Mouse (Mus musculus) liver, adult 2 months (tissue): ENCODE data around the gene Jund. TPM values are rescaled to one million over a fixed set of nuclear protein-coding genes. Genes with fewer than 3 reads are reported as not detected.

Experiments
- DNase-seq: peaks from one replicate; pipeline ENCODE4 v3.0.0-alpha.2; 2011; ENCODE audit warnings: low read depth, low spot score; ENCODE audit errors: extremely low read depth
- H3K27ac ChIP-seq: fragments of 200-500 bp; replicated peaks from 2 replicates; pipeline ENCODE4 v1.5.1; 2012; ENCODE audit warnings: low read depth, mild to moderate bottlenecking, control low read depth, inconsistent platforms, low read length; ENCODE audit not compliant: insufficient read depth
- H3K27me3 ChIP-seq: fragments of 200-500 bp; 2 replicates; pipeline ENCODE4 v1.6.1; 2012; ENCODE audit warnings: mild to moderate bottlenecking, moderate library complexity, low read length, inconsistent platforms; ENCODE audit not compliant: control insufficient read depth, insufficient read depth
- H3K36me3 ChIP-seq: fragments of 200-500 bp; 2 replicates; pipeline ENCODE4 v1.6.1; 2012; ENCODE audit warnings: low read length, inconsistent platforms; ENCODE audit not compliant: control insufficient read depth, insufficient read depth
- H3K4me1 ChIP-seq: fragments of 200-500 bp; 2 replicates; pipeline ENCODE4 v1.6.1; 2011; ENCODE audit warnings: low read length; ENCODE audit not compliant: control insufficient read depth, insufficient read depth
- H3K4me3 ChIP-seq: fragments of 200-500 bp; 2 replicates; pipeline ENCODE4 v1.5.1; 2011; ENCODE audit warnings: low read depth, mild to moderate bottlenecking, control low read depth, low read length, moderate library complexity; ENCODE audit not compliant: insufficient read depth
- H3K79me2 ChIP-seq: fragments of 200-500 bp; 2 replicates; pipeline ENCODE4 v1.6.1; 2012; ENCODE audit warnings: inconsistent platforms, mild to moderate bottlenecking, low read length, moderate library complexity; ENCODE audit not compliant: control insufficient read depth, insufficient read depth
- H3K9ac ChIP-seq: fragments of 200-500 bp; 2 replicates; pipeline ENCODE4 v1.6.1; 2012; ENCODE audit warnings: low read depth, mild to moderate bottlenecking, control low read depth, inconsistent platforms, low read length
- CTCF ChIP-seq: fragments of 200-500 bp; IDR thresholded peaks from 2 replicates; pipeline ENCODE4 v1.5.1; 2011; ENCODE audit warnings: low read depth, low read length, control low read depth
- POLR2A ChIP-seq: fragments of 200-500 bp; IDR thresholded peaks from 2 replicates; pipeline ENCODE4 v1.6.1; 2011; ENCODE audit warnings: low read length, control low read depth; ENCODE audit not compliant: insufficient read depth; ENCODE audit errors: extremely low read depth
- WGBS: fragments of 180-500 bp; shearing (Covaris S2); methylation state at CpG from one replicate; pipeline ENCODE4 v1.1.7; 2018; 5-methylcytosine and 5-hydroxymethylcytosine counted together
- polyA plus RNA-seq: library from polyadenylated mRNA; depleted of rRNA; stranded (reverse); fragments of >200 nt; gene quantifications from 2 replicates; pipeline ENCODE4 v1.2.3, GENCODE M21; 2012
- total RNA-seq: library from RNA; depleted of rRNA; stranded (reverse); fragments of >200 nt; gene quantifications from 2 replicates; pipeline ENCODE4 v1.2.3, GENCODE M21; 2014

Gene Jund
- total and polyA plus RNA-seq, 2 experiments, result 26.6 to 120 TPM

DNA sequence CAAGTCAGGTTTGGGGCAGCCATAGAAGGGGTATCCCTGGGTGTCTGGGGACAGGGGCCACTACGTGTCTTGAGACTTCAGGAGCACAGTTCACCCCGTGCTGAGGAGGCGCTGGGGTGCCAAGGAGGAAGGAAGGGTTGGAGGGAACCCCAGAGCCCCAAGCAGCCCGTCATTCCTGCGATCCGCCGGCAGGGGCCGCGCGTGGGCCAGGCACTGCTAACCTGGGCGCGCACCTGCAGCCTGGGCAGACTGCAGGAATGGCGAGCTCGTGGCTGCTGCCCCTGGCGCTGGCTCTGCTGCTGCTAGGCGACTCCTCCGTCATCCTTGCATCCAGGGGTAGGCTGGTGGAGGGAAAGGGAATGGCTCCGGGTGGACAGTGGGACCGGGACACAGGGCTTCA is 19.5 kb downstream of the Jund start, which contains the start of gene Gm3336:
Gm3336 (plus strand) TSS at position 247 of the 400 bp plus-strand sequence.
- Histone ChIP-seq H3K4me3 (no peak within 1 kb of the TSS), H3K9ac (peak within 1 kb of the TSS; percentile 40), H3K79me2 (peaks cover 9% of the 10 kb centered on the region; the same call in 1 of the 2 replicates), H3K27ac (no peak within 1 kb of the TSS), H3K36me3 (no peaks in the 10 kb centered on the region), H3K27me3 (no peaks in the 10 kb centered on the region), H3K4me1 (peaks cover 16% of the 10 kb centered on the region)
- DNase-seq, result no peak
- peak; percentile 90 for TF ChIP-seq CTCF
- TF ChIP-seq POLR2A, result peak; percentile 51; the same call in 1 of the 2 replicates
- WGBS, result 4% methylated on average over 19 of the region's 19 CpGs

DNA sequence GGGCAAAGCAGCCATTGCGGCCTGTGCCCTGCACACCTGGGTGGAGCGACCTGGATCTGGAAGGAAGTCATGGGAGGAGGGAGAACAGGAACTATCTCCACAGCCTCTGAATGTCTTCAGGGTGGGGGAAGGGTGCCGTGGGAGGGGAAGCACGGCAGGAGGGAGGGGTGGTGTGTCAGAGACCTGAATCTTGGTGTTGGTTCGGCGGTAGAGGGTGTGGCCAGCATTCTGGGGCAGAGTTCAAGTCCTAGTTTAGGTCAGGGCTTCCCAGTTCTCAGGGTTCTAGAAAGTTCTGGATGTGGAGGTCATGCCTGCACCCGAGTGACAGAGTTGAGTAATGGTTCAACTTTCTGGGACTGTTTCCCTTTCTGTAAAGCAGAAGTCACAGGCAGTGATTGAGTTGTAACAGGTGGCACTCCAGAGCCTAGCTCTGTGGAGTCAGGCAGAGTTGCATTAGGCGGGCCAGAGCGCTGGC is 21.1 kb downstream of the Jund start:
- 25% methylated on average over 9 of the region's 9 CpGs for WGBS
- TF ChIP-seq POLR2A (no peak), CTCF (no peak)
- Histone ChIP-seq H3K27ac (peak overlapping the region; percentile 65), H3K79me2 (peaks cover 9% of the 10 kb centered on the region; the same call in 1 of the 2 replicates), H3K9ac (no peak overlapping the region), H3K4me1 (peaks cover 21% of the 10 kb centered on the region), H3K36me3 (no peaks in the 10 kb centered on the region), H3K4me3 (no peak overlapping the region), H3K27me3 (no peaks in the 10 kb centered on the region)
- peak; percentile 95 for DNase-seq

DNA sequence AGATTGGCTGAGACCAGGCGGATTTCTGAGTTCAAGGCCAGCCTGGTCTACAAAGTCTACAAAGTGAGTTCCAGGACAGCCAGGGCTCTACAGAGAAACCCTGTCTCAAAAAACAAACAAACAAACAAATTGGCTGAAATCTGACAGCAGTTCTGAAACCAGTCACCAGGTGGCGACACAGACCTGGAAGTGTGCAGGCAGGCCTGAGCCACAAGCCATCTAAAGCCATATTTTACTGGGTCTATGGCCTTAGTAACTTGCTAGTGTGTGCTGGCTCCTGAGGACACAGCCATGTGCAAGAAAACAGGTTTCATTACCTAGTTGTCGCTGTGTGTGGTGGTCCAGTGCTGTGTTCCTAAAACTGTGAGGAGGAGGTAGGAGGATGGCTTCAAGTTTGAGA is 22.0 kb downstream of the Jund start:
- peak overlapping the region; percentile 65 for H3K27ac ChIP-seq
- peak; percentile 82 for DNase-seq
- 2% methylated on average over 3 of the region's 3 CpGs for WGBS
- peaks cover 9% of the 10 kb centered on the region; the same call in 1 of the 2 replicates for H3K79me2 ChIP-seq
- TF ChIP-seq CTCF, result peak; percentile 97
- no peak for TF ChIP-seq POLR2A
- peaks cover 23% of the 10 kb centered on the region for H3K4me1 ChIP-seq
- H3K27me3 ChIP-seq, result no peaks in the 10 kb centered on the region
- H3K9ac ChIP-seq, result peak overlapping the region; percentile 50
- H3K4me3 ChIP-seq, result no peak overlapping the region
- H3K36me3 ChIP-seq, result no peaks in the 10 kb centered on the region

DNA sequence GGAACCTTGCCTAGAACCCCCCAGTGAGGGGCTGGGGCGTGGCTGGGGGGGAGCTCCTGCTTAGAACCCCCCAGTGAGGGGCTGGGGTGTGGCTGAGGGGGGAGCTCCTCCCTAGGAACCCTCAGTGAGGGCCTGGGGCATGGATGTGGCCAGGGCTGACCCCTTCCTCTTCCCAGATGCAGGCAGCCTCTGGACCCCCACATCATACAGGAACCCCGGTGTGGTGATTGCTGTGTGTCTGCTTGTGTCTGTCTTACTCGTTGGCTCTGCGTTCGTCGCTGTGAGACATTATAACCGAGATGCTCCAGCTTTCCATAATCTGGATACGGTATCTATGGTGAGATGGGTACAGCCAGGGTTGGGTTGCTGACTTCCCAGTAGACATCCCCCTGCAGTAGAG is 22.9 kb downstream of the Jund start:
- DNase-seq, result no peak

DNA sequence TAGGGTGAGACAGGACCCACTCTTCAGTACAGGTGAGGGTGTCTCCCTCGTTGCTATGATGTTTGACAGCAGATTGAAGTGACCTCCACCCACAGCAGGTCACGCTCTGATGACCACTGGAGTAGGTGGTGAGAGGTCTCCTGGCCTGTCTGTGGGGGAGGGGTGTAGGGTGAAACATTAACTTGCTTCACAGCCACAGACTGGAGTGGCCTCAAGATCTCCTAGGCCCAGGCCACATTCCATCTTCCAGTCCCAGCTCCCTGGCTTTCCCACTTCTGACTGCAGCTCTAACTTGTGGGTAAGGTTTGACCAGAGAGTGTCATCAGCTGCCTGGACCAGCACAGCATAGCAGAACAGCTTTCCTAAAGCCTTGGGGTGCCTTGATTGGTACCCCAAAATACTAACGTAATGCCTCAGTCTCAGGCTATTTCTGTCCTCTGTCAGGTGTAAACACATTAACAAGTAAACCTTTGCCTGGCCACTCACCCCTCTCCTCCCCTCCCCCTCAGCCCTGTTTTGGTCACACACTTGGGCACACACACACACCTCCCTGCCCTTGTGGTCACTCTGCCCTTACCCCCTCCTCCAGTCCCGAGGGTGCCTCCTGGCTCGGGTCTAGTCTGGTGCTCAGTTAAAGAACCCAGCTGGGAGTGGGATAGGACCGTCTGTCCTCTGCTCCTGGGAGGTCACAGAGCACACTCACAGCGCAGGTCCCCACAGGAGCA is 24.9 kb downstream of the Jund start, which contains the start of gene Pde4c:
Pde4c (plus strand) TSS at position 235 of the 725 bp plus-strand sequence.
- Histone ChIP-seq H3K9ac (peak within 1 kb of the TSS; percentile 82), H3K4me3 (peak within 1 kb of the TSS; percentile 65), H3K36me3 (no peaks in the 10 kb centered on the region), H3K79me2 (peaks cover 9% of the 10 kb centered on the region; the same call in 1 of the 2 replicates), H3K27ac (peak within 1 kb of the TSS; percentile 93), H3K4me1 (peaks cover 23% of the 10 kb centered on the region), H3K27me3 (no peaks in the 10 kb centered on the region)
- peak; percentile 97 for DNase-seq
- TF ChIP-seq CTCF (no peak), POLR2A (peak; percentile 19; the same call in 1 of the 2 replicates)
- WGBS, result 27% methylated on average over 7 of the region's 7 CpGs

More for the DNA sequence above, 22.9 kb downstream of the Jund start:
- Histone ChIP-seq H3K4me3 (no peak overlapping the region; the same call in 1 of the 2 replicates), H3K27me3 (no peaks in the 10 kb centered on the region), H3K79me2 (peaks cover 9% of the 10 kb centered on the region; the same call in 1 of the 2 replicates), H3K4me1 (peaks cover 23% of the 10 kb centered on the region), H3K9ac (peak overlapping the region; percentile 76), H3K27ac (peak overlapping the region; percentile 93), H3K36me3 (no peaks in the 10 kb centered on the region)
- TF ChIP-seq CTCF, result no peak
- TF ChIP-seq POLR2A, result no peak
- 81% methylated on average over 8 of the region's 8 CpGs for WGBS

DNA sequence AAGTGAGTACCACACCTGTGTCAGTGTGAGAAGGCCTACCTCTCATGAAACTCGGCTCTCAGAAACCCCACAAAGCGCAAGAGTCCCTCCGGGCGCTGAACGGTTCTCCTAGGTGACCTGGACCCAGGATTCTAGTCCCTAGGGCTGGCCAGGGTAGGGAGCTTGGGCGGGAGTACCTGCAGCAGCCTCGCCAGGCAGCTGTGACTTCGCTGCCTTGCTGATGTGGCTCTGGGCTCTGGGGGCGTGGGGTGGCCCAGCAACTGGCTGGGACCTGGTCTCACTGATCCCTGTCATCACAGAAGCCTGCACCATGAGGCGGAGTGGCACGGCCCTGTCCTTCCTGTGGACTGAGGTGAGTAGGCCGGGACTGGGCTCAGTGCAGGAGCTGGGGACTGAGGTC is 25.5 kb downstream of the Jund start:
- WGBS, result 24% methylated on average over 12 of the region's 12 CpGs
- Histone ChIP-seq H3K36me3 (no peaks in the 10 kb centered on the region), H3K27ac (peak overlapping the region; percentile 93), H3K27me3 (no peaks in the 10 kb centered on the region), H3K4me1 (peaks cover 23% of the 10 kb centered on the region), H3K4me3 (peak overlapping the region; percentile 59), H3K9ac (peak overlapping the region; percentile 82), H3K79me2 (peaks cover 9% of the 10 kb centered on the region; the same call in 1 of the 2 replicates)
- DNase-seq, result peak; percentile 46
- TF ChIP-seq CTCF, result no peak
- TF ChIP-seq POLR2A, result no peak
